Mouse (Mus musculus): ENCODE data around the gene Chic2.

Gene Chic2

GRCm38 (mm10) chr5:75044310-75044904 lies at the start of gene Chic2:
Gene Chic2 (minus strand): TSS chr5:75044774.
- peak; percentile 77 to 87 for DNase-seq (ENCODE audit: low spot score in 2 of 2)

- no peak for DNase-seq (ENCODE audit: low spot score in 2 of 2)
Measured at GRCm38 (mm10) chr5:75085906-75086305, 41.3 kb upstream of the Chic2 start.

- no peak for DNase-seq (ENCODE audit: low spot score in 2 of 2)
Measured at GRCm38 (mm10) chr5:75085521-75085875, 40.9 kb upstream of the Chic2 start.

- DNase-seq (ENCODE audit: low spot score in 2 of 2), result no peak
Measured at GRCm38 (mm10) chr5:75084871-75085520, 40.4 kb upstream of the Chic2 start.

GRCm38 (mm10) chr5:75084393-75084870 lies 39.9 kb upstream of the Chic2 start:
- DNase-seq (ENCODE audit: low spot score in 2 of 2), result no peak

- DNase-seq (ENCODE audit: low spot score in 2 of 2), result no peak
Measured at GRCm38 (mm10) chr5:75083591-75084392, 39.2 kb upstream of the Chic2 start.

- no peak for DNase-seq (ENCODE audit: low spot score in 2 of 2)
Measured at GRCm38 (mm10) chr5:75083061-75083460, 38.5 kb upstream of the Chic2 start.

- DNase-seq (ENCODE audit: low spot score in 2 of 2), result no peak
Measured at GRCm38 (mm10) chr5:75082439-75082838, 37.9 kb upstream of the Chic2 start.

- DNase-seq (ENCODE audit: low spot score in 2 of 2), result no peak
Measured at GRCm38 (mm10) chr5:75079564-75079963, 35.0 kb upstream of the Chic2 start.

GRCm38 (mm10) chr5:75077051-75077380 lies 32.4 kb upstream of the Chic2 start:
- DNase-seq (ENCODE audit: low spot score in 2 of 2), result no peak

GRCm38 (mm10) chr5:75076326-75077050 lies 31.9 kb upstream of the Chic2 start:
- no peak for DNase-seq (ENCODE audit: low spot score in 2 of 2)

GRCm38 (mm10) chr5:75075383-75075941 lies 30.9 kb upstream of the Chic2 start, which contains the start of gene Gsx2:
Gene Gsx2 (plus strand): TSS chr5:75075601.
- no peak for DNase-seq (ENCODE audit: low spot score in 2 of 2)

- DNase-seq (ENCODE audit: low spot score in 2 of 2), result no peak
Measured at GRCm38 (mm10) chr5:75074537-75075382, 30.2 kb upstream of the Chic2 start.

GRCm38 (mm10) chr5:75074132-75074531 lies 29.6 kb upstream of the Chic2 start:
- no peak for DNase-seq (ENCODE audit: low spot score in 2 of 2)

- no peak for DNase-seq (ENCODE audit: low spot score in 2 of 2)
Measured at GRCm38 (mm10) chr5:75073684-75074083, 29.1 kb upstream of the Chic2 start.

- DNase-seq (ENCODE audit: low spot score in 2 of 2), result no peak
Measured at GRCm38 (mm10) chr5:75073167-75073566, 28.6 kb upstream of the Chic2 start.

GRCm38 (mm10) chr5:75072532-75072931 lies 28.0 kb upstream of the Chic2 start:
- no peak for DNase-seq (ENCODE audit: low spot score in 2 of 2)

- no peak for DNase-seq (ENCODE audit: low spot score in 2 of 2)
Measured at GRCm38 (mm10) chr5:75071951-75072350, 27.4 kb upstream of the Chic2 start.

- DNase-seq (ENCODE audit: low spot score in 2 of 2), result no peak
Measured at GRCm38 (mm10) chr5:75070656-75071375, 26.2 kb upstream of the Chic2 start.

- DNase-seq (ENCODE audit: low spot score in 2 of 2), result no peak
Measured at GRCm38 (mm10) chr5:75070132-75070531, 25.6 kb upstream of the Chic2 start.
